Mouse (Mus musculus): ENCODE data around the gene Stx11.
"Not testable (repeated sequence)": the region's sequence is repeated elsewhere in the genome, so short reads cannot be mapped to it uniquely, and the experiment has no call there.

The Stx11 gene

DNA sequence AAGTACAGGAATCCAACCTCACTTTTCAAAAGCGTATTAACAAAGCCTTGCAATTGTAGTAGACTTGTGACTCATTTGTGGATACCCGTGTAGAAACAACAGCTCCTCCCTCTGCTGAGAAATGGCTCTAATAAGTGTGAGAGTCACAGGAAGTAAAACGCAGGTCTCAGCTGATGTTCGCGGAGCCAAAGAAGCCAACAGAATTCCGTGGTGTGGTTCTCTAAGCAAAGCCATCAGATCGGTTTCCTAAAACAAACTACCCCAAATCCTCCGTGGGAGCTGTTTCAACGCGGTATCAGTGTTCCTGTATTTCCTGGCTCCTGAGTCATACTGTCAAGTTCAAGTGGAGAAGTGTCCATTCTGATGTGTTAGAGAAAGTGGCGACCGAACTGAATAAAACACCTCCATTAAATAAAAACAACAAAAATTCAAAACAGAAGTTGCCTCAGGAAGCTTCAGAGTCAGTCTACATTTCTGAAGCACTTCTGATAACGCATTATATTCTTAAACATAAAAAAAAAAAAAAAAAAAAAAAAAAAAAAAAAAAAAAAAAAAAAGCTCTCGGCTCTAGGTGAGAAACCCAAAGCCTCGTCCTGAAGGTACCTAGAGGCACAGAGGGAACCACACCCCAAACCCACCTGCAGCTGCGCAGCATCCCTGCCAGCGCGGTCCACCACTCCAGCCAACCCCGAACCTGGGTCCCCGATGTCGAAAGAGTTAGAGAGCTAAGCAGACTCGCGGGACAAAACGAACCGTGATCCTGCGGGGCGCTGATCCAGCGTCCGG lies 543 bp downstream of the Stx11 start:
- in situ Hi-C loops (cut with MboI; ENCODE audit: unreplicated experiment in 2 of 2): no loop called here

DNA sequence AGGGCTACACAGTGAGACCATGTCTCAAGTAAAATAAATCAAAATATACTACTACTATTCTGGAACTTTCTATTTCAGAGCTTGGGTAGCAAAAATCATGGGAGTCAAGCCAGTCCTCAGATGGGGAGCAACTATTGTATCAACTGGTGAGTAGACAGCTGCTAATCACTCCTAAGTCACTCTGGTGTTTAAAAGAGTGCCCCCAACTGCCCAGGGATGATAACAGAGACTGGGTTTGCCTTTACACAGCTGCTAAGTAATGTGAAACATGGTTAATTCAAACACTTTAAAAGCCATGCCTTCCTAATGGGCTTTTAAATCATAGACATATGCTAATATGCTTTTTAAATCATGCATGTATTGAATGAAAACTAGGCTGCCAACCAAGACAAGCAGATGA lies 1.9 kb downstream of the Stx11 start:
- in situ Hi-C loops (cut with MboI; ENCODE audit: unreplicated experiment in 2 of 2): no loop called here

DNA sequence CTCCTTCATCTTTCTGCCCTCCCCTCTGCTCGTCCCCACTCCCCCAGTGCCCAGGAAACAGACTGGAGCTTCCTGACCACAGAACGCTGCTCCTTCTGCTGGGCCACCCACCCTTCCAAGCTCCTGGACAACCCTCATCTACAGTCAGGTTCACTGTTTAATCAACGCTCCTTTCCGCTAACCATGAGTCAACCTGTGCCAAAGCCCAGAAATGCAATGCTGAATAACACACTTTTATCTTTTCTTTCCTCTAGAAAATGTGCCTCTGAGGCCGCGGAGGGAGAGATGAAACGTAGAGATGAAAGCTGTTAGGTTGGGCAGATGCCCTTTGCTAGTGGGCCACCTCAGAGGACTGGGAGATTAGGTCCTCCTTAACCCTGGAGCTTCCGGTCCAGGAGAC lies 2.6 kb downstream of the Stx11 start:
- in situ Hi-C loops (cut with MboI; ENCODE audit: unreplicated experiment in 2 of 2): no loop called here

GRCm38 (mm10) chr10:12957271-12957670 lies 6.8 kb downstream of the Stx11 start:
- in situ Hi-C loops (cut with MboI; ENCODE audit: unreplicated experiment in 2 of 2): no loop called here

GRCm38 (mm10) chr10:12955831-12956230 lies 8.3 kb downstream of the Stx11 start:
- in situ Hi-C loops (cut with MboI; ENCODE audit: unreplicated experiment in 2 of 2): no loop called here

GRCm38 (mm10) chr10:12951358-12951757 lies 12.7 kb downstream of the Stx11 start:
- in situ Hi-C loops (cut with MboI; ENCODE audit: unreplicated experiment in 2 of 2): not testable (repeated sequence)

GRCm38 (mm10) chr10:12949299-12949698 lies 14.8 kb downstream of the Stx11 start:
- in situ Hi-C loops (cut with MboI; ENCODE audit: unreplicated experiment in 2 of 2): no loop called here

DNA sequence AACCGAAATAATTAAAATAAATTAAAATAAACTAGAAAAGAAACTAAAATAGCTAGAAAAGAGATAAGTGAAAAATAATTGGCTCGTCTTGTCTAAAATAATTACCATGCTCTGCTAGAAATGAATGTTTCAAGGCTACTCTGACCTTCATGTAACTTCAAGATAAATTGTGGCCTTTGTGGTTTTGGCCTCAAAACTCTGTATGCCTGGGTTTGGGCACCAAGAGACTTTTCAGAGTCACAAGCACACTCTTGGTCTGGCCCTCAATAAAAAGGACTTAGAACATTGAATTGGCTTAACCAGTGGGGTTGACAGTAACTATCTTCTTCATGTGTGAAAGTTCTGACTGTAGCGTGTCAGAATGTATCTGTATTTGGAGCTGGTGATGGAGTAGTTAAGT lies 16.5 kb downstream of the Stx11 start:
- in situ Hi-C loops (cut with MboI; ENCODE audit: unreplicated experiment in 2 of 2): no loop called here

DNA sequence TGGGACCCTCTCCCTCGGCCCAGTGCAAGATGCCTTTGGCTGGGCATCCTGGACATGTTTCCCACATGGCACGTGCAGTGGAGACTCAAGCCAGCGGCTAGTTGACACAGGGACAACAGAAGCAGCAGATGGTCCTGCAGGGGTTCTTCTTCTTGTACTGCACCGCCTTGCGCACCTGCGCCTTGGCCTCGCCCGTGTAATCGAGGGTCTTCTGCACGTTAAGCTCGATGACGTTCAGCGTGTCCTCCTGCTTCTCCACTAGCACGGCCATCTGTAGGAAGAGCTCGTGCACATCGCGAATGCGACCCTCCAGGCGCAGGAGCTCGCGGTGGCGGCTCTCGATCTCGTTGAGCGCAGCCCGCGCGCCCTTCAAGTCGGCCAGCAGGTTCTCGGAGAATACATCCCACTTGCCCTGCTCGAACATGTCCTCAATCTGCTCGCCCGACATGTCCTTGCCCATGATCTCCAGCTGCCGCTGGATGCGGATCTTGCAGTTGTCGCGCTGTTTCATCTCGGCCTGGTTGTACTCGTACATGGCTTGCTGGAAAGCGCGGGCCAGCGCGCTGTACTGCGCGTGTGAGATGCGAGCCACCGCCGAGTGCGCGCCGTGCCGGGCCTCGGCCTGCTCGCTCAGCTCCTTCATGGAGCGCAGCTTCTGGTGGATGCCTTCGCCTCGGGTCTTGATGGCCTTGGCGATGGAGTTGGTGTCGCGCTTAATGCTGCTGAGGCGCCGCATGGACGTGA lies 22.9 kb downstream of the Stx11 start:
- in situ Hi-C loops (cut with MboI; ENCODE audit: unreplicated experiment in 2 of 2): no loop called here

GRCm38 (mm10) chr10:12938763-12939162 lies 25.3 kb downstream of the Stx11 start:
- in situ Hi-C loops (cut with MboI; ENCODE audit: unreplicated experiment in 2 of 2): no loop called here

DNA sequence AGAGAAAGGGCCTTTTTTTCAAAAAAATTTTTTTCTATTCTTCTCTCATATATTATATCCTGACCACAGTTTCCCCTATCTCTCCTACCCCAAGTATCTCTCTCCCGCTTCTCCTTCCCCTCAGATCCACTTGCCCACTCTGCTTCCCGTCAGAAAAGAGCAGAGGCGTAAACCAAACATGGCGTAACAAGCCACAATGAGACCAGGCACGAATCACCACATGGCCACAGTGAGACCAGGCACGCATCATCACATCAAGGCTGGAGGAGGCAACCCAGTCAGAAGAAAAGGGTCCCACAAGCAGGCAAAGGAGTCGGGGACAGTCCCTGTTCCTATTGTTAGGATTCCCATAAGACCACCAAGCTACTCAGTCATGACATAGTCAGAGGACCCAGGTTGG lies 28.0 kb downstream of the Stx11 start:
- in situ Hi-C loops (cut with MboI; ENCODE audit: unreplicated experiment in 2 of 2): no loop called here

GRCm38 (mm10) chr10:12935575-12935974 lies 28.5 kb downstream of the Stx11 start:
- in situ Hi-C loops (cut with MboI; ENCODE audit: unreplicated experiment in 2 of 2): no loop called here

GRCm38 (mm10) chr10:12931492-12932400 lies 32.4 kb downstream of the Stx11 start:
- in situ Hi-C loops (cut with MboI; ENCODE audit: unreplicated experiment in 2 of 2): no loop called here

GRCm38 (mm10) chr10:12930351-12930905 lies 33.7 kb downstream of the Stx11 start:
- in situ Hi-C loops (cut with MboI; ENCODE audit: unreplicated experiment in 2 of 2): no loop called here

DNA sequence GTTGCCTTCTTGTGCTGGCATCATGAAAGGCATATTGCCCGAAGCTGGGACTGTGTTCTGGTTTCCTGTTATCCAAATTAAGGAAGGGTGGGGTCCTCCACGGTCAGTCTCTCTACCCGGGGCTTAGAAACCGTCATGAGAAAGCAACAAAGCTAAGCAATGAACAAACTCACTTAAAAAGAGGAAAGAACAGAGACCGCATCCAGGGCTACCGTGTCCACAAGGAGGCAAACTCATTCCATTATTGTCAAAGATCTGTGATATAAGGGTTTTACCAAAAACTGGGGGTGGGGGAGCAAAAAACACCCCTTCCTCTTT lies 34.3 kb downstream of the Stx11 start:
- in situ Hi-C loops (cut with MboI; ENCODE audit: unreplicated experiment in 2 of 2): loop anchor here (10.0 kb wide), 2 partner anchors 55 to 65 kb away; no protein-coding TSS in a partner anchor

GRCm38 (mm10) chr10:12929149-12929856 lies 34.8 kb downstream of the Stx11 start:
- in situ Hi-C loops (cut with MboI; ENCODE audit: unreplicated experiment in 2 of 2): loop anchor here (10.0 kb wide), 2 partner anchors 55 to 65 kb away; no protein-coding TSS in a partner anchor

- in situ Hi-C loops (cut with MboI; ENCODE audit: unreplicated experiment in 2 of 2): loop anchor here (10.0 kb wide), 2 partner anchors 57 to 67 kb away; no protein-coding TSS in a partner anchor
These were observed 35.9 kb downstream of the Stx11 start for GRCm38 (mm10) chr10:12928193-12928592.

GRCm38 (mm10) chr10:12922574-12923353 lies 41.3 kb downstream of the Stx11 start:
- in situ Hi-C loops (cut with MboI; ENCODE audit: unreplicated experiment in 2 of 2): loop anchor here (5.0 to 10.0 kb wide), 7 partner anchors 50 to 235 kb away; no protein-coding TSS in a partner anchor

GRCm38 (mm10) chr10:12922077-12922573 lies 42.0 kb downstream of the Stx11 start:
- in situ Hi-C loops (cut with MboI; ENCODE audit: unreplicated experiment in 2 of 2): loop anchor here (5.0 to 10.0 kb wide), 7 partner anchors 50 to 235 kb away; no protein-coding TSS in a partner anchor

Data from v-Abl transformed pro-B cells (cell line).